Mouse (Mus musculus) large intestine, adult 2 months (tissue): ENCODE data around the gene Zfr. TPM values are rescaled to one million over a fixed set of nuclear protein-coding genes. Genes with fewer than 3 reads are reported as not detected.

Experiments used
- DNase-seq: peaks from one replicate; pipeline ENCODE4 v3.0.0-alpha.2; 2012; ENCODE audit warnings: low read depth, low spot score
- WGBS: fragments of 180-500 bp; shearing (Covaris S2); methylation state at CpG from one replicate; pipeline ENCODE4 v1.1.7; 2018; 5-methylcytosine and 5-hydroxymethylcytosine counted together
- polyA plus RNA-seq: library from polyadenylated mRNA; depleted of rRNA; stranded (reverse); fragments of >200 nt; gene quantifications from 2 replicates; pipeline ENCODE4 v1.2.3, GENCODE M21; 2012; rRNA removed

Zfr gene
- polyA plus RNA-seq, 1 experiment: 33.7 TPM

DNA sequence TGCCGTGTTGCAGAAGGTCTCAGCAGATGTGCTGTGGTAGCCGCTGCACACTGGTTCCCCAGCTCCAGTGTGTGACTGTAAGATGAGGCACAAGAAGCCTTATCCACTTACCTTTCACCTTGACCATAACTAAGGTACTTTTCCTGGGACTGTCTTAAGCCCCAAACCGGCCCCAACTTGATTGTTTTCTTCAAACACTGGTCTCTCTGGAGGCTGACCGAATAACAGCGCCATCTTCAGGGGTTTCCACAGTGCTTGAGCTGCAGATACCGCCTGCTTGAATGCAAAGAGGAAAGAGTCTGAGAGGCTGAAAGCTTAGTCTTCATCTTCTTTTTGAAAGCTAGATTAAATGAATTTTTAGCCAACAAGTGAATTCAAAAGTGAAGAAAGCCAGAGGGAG is 113.8 kb downstream of the Zfr start:
- DNase-seq: no peak
- 89% methylated on average over 6 of the region's 6 CpGs for WGBS

DNA sequence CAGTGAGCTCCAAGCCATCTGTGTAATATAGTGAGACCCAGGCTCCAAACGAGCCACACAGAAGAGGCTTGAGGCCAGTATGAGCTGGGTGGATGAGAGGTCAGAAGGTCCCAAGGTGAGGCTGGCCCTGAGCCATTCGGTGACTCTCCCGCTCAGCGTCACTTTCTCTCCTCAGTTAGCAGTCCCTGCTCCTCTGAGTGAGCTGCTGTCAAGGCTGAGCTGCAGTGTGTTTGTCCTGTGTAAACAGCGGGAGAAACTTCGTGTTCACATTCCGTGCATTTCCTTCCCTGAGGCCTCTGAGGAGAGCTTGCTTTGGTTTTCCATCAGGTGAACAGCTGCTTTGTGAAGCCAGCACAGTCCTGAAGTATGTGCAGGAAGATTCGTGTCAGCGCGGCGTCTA is 114.8 kb downstream of the Zfr start:
- no peak for DNase-seq
- WGBS: 51% methylated on average over 11 of the region's 11 CpGs

DNA sequence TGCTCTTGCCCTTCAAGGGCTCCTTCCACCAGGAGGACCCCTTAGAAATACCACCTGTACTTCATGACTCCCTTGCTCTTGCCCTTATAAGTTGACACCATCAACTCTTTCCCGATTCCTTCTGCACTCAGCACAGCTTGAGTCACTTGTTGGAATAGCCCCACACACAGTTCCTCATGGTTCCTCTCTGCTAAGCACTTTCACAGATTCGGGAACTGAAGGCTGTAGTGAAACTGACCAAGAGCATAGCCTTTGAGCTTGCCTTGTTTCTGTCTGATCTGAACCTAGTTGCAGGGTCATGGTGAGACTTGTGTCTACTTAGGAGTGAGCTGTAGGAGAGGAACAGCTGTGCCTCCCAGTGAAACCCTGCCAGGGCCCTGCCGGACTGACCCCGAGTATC is 115.4 kb downstream of the Zfr start:
- 86% methylated on average over 4 of the region's 4 CpGs for WGBS

More for the DNA sequence above, 115.4 kb downstream of the Zfr start:
- DNase-seq: no peak

Other genes with a start within 250 kb of the Zfr start
- gene Npr3, start 210.5 kb upstream of the Zfr start, polyA plus RNA-seq: 0.74 and 1.9 TPM in 2 replicates
- gene Sub1, start 120.8 kb upstream of the Zfr start, polyA plus RNA-seq: 7.5 and 9.0 TPM in 2 replicates
- gene Mtmr12, start 87.2 kb downstream of the Zfr start, polyA plus RNA-seq: 19.2 and 27.8 TPM in 2 replicates
- 65.3 and 80.4 TPM in 2 replicates for gene Golph3, start 203.6 kb downstream of the Zfr start, polyA plus RNA-seq
- not detected in 2 replicates for gene 1810049J17Rik, start 204.1 kb downstream of the Zfr start, polyA plus RNA-seq